Mouse (Mus musculus) testis, postnatal 10 days (tissue): ENCODE measurements around the gene Arl6ip1.
"Not testable (repeated sequence)": the region's sequence is repeated elsewhere in the genome, so short reads cannot be mapped to it uniquely, and the experiment has no call there.

ENCODE experiments used
- DNase-seq: peaks from one replicate; pipeline ENCODE4 v3.0.0; 2021; ENCODE audit warnings: low spot score

Gene Arl6ip1

DNA sequence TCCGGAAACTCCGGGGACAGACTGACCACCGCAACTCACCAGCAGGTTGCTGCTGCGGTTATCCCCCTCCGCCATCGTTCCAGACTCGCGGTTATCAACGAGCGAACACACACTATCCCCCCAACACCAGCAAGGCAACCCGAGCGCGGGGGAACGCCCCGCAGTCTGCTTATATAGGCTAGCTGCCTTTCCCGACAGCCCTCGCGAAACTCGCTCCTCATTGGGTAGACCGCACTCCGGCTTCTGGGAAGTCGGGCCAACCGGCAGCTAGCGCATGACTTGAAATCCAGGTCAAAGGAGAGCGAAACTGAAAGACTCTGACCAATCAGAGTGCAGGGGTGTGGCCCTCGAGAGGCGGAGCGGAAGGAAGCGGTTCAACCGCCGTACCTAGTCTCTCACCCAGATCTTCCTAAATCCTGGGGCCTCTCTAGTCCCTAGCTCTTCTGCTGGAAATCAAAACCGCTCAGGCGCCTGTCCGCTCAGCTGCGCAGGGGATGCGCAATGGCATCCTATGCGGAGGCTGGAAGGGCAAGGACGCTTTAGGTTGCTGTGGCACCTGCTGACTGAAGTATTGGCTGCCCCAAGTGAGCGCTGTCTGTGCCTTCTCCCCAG, at the start of gene Arl6ip1:
Arl6ip1 (minus strand) TSS at position 233 of the 612 bp plus-strand sequence.
- peak; percentile 94 for DNase-seq

DNA sequence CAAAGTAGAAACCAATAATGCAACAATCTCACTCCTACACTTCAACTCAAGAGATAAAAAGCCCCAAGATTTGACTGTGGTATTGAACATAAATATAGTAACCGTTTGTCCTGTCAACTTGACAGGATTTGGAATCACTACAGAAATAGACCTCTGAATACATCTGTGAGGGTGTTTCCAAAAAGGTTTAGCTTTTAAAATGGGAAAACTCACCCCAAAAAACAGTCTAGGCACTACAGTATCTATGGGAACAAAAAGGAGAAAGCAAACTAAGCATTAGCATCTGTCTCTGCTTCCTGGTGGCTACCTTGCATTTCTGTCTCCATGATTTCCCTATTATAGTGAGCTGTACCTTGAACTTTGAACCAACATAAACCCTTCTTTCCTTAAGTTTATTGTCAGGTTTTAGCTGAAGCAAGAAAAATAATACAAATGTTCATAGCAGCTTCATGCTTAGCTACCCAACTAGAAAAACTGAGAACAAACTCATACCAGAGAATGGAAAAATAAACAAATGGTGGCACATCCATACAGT, 46.4 kb upstream of the Arl6ip1 start:
- no peak for DNase-seq

DNA sequence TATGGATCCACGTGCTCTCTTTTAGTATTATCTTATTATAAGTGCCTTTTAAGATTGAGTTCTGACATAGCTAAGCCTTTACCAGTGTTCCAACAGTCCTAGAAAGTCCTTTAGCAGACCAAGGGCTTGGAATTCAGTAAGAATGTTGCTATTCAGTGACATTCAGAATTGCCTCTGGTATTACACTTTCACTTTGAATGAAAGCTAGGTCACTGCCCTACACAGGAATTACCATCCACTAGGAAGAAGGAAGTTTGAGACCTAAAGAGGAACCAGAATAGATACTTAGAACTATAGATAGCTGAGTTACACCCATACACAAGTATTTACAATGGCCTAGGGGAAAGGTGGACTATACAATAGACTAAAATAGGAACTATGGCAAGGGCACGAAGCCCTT, 40.7 kb upstream of the Arl6ip1 start:
- not testable (repeated sequence) for DNase-seq

DNA sequence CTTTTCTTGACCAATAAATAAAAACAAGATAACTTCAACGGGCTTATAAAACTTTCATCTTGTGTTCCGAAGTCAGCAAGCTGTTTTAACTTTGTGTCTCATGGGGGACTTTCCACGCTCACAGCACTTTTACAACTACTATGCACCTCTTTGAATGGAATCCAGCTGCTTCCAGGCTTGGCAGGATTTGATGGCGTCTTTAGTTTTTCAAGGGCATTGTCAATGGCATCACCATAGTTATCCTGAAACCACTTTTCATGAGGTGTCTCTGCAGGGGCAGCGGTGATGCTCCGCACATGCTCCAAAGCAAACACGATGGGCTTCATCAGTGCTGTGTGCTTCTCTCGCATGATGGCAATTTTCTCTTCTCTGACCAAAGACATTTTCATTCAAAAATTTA, 33.5 kb upstream of the Arl6ip1 start:
- DNase-seq = no peak

DNA sequence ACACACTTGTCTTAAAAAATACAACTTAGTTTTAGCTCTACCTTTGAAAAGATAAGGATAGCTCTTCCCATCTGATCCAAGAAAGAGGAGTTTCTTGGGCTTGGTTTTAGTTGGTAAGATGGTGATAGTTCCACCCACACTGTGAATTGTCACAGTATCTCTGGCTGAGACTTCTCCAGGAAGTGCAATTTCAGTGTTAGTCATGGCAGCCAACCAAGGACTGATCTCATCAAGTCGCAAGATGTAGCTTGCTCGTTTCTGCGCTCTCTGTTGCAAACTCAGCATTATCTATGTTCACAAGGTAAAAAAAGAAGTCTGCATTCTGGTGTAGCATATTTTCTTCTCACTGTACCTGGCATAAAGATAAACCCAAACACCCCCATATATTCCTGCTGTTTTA, 30.7 kb upstream of the Arl6ip1 start:
- DNase-seq = no peak

DNA sequence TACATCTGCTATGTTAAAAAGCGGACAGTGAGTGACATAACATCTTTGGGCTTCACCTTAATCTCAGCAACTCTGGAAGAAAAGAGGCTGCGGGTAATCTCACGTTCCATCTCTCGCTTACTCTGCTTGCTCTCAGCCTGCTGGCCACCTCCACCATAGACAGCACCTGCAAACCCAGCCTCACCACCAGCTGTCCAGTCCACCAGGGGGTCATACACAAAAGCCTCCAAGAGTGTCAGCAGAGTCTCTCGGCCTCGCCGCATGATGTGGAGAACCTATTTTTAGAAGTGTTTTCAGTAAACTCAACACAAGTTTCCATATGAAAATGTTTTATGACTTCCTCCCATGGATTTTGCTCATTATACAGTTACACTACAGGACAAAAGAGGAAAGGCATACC, 27.0 kb upstream of the Arl6ip1 start:
- DNase-seq = no peak

DNA sequence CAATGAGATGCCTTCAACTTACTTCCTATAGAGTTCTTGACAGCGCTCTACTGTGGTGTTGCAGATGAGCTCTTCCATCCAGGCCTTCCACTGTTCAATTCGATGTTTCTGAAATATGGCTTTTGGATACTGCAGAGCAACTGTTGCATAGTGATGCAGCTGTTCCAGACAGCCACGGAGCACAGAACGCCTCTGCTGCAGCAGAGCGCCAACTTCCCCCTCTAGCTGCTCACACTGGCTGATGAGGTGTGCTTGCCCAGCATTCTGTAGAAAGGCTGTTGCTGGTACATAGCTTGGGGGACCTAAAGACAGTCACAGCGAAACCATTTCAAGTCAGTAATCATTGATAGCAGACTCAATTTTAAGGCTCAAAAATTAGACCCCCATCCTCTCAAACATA, 24.7 kb upstream of the Arl6ip1 start:
- no peak for DNase-seq

DNA sequence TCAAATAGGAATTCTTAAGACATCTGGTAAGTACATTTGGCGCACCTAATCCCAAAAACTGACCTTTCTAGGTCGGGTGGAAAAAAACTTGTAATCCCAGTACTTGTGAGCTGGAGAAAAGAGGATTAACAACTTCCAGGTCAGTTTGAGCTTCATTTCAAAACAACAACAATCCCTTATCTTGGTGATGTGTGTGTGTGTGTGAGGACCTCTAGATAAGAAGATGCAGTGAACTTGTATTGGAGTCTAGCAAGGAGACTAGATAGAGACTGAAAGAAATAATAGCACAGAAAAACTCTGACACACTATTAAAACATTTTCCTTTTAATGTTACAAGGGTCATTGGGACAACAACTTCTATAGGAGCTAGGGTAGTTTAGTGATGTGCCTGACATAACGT, 14.1 kb upstream of the Arl6ip1 start:
- DNase-seq = no peak

DNA sequence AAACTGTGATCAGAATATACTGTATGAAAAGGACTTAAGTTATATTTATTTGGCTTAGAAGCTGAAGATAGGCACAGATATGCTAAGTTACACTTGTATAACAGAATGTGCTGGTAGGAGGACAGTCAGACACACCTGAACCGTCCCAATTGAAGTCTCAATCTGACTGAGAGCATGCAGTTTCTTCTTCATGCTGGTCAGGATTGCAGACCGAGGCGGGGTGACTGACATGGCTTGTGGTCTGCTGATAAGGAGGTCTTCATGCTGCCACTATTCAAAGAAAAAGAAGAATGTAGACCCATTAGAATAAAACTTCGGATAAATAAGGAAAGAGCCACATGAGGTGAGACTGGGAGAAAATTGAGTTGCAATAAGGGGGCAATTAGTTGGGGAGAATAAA, 13.7 kb upstream of the Arl6ip1 start:
- no peak for DNase-seq

DNA sequence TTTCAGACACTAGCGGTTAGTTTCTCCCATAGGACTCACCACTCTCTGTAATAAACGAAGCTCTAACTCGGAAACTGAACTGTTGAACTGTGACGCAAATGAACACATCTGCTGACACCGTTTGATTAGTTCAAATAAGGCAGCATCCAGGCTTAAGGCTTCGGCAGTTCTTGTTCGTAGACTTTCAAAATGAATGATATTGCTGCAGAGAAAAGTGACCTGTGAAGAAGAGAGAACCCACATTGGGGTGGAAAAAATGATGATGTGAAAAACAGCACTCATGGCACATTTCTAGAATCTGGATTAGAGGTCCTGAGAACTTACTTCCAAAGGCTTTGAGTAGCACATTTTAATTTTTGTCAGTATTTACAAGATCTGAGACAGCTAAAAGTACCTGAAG, 11.8 kb upstream of the Arl6ip1 start:
- DNase-seq = no peak

DNA sequence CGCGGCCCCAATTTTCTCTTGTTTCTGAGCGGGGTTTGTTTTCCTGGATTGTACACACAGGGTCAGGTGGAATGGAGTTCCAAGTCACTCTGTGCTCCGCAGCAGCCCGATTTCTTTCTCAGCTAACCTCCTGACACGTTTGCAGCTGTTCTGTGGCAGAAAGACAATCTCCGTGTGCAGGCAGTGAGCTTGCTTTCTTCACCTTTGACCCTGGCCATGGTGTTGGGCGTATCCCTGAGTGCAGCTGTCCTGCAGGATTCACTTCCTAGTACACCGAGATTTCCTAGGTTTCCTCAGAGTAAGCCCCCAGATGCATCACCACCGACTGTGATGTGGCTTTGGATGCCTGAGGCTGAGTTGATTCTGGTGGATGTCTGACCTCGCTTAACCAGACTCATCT, 5.7 kb upstream of the Arl6ip1 start:
- no peak for DNase-seq

DNA sequence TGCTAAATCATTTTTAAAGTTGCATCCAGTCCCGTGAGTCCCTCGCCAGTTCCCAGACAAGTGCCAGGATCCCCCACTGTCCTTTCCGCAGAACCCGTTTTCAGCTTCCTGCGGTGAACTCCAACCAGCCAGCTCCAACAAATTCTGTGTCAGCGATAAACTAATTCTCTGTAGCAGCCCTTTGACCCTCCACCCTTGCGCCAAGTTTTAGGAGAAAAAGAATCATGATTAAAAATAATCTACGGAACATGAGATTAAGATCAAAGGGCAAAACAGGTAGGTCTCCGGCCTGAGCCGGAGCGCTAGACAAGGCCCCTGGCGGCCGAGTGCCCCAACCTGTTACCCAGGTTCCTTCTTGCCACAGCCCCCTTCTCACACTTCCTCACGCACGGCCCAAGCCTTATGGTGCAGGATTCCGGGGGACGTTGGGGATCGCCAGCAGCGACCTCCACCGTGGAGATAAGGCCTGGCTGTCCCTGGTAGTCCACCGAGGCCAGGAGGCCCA, 485 bp downstream of the Arl6ip1 start:
- DNase-seq = no peak

DNA sequence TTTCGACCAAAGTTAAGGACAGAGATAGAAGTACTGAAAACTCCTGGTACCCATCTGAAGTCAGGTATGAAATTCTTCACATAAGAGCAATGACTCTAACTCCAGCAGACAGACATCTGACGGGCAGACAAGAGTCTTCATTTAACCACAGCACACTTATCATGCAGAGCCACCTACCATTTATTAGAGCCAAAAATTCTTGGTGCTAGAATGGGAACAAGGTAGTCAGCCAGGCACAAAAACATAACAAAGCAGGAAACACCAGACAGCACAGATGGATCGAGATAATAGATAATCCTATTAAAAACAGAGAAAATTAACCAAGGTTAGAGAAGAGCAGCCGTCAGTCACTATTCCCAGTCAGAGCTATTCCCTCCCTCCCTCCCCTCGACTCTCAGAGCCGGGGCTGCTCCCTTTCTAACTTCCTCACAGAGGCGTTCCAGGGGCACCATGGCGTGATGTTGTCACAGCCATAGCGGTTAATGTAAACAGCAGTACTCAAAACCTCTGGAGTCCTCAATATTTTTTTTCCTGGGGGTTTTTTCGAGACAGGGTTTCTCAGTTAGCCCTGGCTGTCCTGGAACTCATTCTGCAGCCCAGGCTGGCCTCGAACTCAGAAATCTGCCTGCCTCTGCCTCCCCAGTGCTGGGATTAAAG, 3.1 kb downstream of the Arl6ip1 start:
- DNase-seq = no peak

DNA sequence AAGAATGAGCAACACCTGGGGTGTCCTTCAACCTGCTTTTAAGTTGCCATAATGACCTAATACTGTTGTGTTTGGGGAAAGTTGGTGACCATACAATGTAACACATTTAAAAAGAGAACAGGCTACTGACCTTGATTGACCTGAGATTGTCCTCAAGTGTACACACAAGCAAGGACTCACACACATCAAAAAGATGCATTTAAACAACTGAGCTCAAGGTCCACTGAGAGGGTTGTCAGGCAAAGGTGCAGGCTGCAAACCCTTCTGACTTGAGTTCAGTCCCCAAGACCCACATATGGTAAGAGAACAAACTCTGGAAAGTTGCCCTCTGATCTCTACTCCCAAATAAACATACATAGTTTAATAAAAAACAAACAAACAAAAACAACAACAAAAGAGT, 3.7 kb downstream of the Arl6ip1 start:
- DNase-seq = no peak

DNA sequence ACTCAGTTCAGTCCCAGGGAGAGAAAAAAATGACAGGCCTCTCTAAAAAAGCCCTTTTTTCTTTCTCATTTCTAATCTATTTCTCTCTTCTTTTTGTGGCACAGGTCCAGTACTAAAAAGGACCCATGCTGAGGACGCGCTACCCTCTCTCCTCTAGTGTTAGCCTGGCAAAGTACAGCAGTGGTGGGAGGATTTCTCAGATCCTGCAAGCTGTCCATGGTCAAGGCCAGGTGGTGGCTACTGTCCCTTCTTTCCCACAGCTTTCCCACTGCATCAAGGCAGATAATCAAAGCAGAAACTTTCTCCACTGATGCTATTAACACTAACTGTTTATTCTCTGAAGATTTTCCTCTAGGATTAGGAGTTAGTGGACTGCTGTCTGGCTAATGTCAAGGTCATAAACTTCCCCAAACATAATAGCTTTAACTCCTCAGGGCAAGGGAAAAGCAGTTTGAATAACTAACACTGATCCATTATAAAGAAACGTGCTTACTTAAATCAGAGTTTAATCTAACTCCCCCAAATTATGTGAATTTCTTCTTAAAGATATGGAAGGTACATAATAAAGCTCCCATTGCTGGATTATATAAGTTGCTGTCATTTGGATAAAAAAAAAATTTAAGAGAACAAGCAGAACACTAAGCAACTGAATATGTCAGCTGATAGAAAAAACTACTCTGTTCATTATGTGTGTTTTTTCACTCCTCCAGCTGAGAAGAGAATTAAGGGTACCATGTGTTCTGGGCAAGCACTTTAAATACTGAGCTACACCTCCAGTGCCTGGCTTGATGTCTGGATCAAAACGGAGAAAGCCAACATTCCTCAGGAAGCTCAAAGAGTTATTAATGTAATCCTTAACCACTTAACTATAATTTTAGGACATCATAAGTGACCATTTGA, 5.7 kb downstream of the Arl6ip1 start:
- DNase-seq = no peak

DNA sequence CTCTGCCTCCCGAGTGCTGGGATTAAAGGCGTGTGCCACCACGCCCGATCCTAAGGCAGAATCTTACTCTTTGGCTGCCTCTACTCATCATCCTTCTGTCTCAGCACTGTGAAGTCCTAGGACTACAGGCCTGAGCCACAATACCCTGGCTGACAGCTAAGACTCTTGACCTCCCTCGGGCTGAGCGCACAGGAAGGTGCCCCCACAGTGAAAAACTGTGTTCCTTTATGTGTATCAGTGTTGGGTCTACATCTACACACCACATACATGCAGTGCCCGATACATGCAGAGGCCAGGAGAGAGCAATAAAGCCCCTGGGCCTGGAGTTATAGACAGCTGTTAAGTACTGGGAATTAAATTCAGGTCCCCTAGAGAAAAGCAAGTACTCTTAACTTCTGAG, 7.2 kb downstream of the Arl6ip1 start:
- DNase-seq = no peak

DNA sequence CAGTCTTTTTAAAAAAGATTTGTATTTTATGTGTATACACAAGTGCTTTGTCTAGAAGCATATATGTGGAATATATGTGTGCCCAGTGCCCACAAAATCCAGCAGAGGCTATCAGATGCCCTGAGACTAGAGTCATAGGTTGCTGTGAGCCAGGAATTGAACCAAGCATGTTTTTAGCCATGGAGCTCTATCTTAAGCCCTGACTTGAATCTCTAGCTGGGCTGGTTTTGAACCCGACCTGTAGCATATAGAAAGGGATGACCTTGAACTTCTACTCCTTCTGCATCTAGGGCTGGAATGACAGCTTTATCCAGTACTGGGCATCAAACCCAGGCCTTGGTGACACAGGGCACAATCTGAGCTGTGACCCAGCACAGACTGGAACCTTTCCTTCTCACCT, 8.8 kb downstream of the Arl6ip1 start:
- no peak for DNase-seq

DNA sequence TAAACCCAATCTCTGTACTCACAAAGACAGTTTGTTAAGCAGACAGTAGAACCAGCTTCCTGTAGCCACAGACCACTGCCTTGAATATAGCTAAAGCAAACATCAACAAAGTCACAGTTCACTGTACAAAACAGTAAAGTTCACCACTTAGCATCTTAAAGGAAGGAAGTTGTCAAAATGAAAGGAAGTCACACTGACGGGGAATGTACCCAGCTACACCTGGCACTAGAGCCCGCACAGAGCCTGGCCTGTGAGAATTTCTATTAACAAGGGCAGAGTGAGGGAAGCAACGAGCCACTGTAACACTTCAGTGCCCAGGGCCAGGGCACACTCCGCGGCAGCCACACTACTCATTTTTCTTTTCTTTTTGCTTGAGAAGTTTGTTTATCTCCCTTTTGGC, 9.5 kb downstream of the Arl6ip1 start:
- DNase-seq = no peak

DNA sequence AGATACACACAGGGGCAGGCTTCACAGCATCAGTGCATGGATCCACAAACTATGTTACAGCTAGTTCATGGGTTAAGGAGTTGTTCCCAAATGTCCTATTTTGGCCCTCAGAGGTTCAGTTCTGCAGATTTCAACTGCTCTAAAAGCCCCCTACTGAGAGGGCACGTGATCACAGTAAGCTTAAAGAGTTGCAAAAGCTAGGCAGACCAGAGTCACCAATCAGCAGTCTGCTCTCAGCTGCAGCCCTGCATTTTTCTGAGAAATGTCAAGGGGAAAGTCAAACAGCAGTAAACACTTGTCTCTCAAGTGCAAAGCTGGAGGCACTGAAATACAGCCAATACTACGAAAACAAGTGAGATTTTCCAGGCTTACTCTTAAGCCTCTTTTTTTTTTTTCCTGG, 10.3 kb downstream of the Arl6ip1 start:
- no peak for DNase-seq

DNA sequence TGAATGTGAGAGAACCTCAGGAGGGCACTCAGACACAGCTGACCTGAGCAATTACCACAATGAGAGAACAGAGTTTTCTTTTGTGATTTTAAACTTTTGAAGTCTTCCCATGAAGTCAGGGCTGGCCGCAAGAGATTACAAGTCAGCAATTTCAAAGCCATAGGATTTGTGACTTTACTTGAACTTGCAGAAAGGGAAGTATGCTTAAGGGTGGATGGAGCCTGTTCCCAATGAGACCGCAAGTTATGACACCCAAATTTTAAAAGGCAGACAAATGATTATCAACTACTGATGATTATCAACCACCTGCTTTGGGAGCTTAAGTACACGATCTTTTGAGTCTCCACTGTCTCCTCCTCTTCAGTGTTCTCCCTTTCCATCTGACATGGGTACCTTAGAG, 11.0 kb downstream of the Arl6ip1 start:
- DNase-seq = no peak

DNA sequence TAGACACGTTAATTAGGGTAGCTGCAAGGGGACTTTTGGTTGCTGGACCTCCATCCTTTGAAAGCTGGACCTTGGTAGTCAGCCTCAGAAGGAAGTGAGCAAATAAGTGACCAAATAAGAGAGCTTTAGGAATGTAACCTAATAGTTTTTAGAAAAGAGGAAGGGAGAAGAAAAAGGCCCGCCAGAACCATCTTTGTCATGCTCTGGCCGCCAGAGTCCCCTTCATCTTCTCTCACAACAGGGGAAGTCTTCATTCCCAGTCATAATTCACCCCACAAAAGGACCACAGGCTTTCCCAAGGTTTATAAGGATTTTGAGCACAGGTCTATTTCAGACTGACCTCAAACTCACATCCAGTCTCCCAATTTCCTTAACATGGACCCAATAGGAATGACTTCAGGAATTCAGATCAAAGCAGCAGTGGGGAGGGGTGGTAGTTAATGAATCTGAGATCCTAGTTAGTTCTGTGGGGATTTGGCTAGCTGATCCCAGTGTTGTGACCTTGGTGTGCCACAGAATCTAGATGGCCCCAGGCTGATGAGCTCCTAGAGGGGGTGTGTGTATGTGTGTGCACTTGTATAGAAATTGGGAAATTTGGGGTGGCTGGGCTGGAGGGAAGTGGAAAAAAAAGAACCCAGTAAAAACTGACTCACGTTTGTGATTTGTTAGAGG, 11.8 kb downstream of the Arl6ip1 start:
- no peak for DNase-seq
